Mouse (Mus musculus) liver, adult 2 months (tissue): Measurements from ENCODE around the gene Sdc1.

Experiments
- CTCF ChIP-seq: fragments of 200-500 bp; IDR thresholded peaks from 2 replicates; pipeline ENCODE4 v1.5.1; 2011; ENCODE audit warnings: low read depth, low read length, control low read depth
- POLR2A ChIP-seq: fragments of 200-500 bp; IDR thresholded peaks from 2 replicates; pipeline ENCODE4 v1.6.1; 2011; ENCODE audit warnings: low read length, control low read depth; ENCODE audit not compliant: insufficient read depth; ENCODE audit errors: extremely low read depth

GRCm38 (mm10) chr12:8754116-8754515 is 17.0 kb upstream of the Sdc1 start:
- TF ChIP-seq CTCF = no peak
- no peak for TF ChIP-seq POLR2A
